Mouse (Mus musculus): ENCODE measurements at regions not wholly inside any gene's neighbourhood (a gene's known extent, or its start where the extent isn't known, plus 50 kb on each side); places are given as distances from the start of the nearest gene placed in this dataset.

- Histone ChIP-seq H3K4me1 (peaks cover 3% of the 10 kb centered on the region; the same call in 1 of the 2 replicates), H3K27ac (no peak overlapping the region), H3K4me3 (no peak overlapping the region), H3K36me3 (replicated peaks) (no peaks in the 10 kb centered on the region), H3K9me3 (peaks cover 11% of the 10 kb centered on the region), H3K27me3 (ENCODE audit: poor library complexity, severe bottlenecking) (no peaks in the 10 kb centered on the region)
- 81% methylated on average over 11 of the region's 11 CpGs for WGBS
- peak; percentile 6 for DNase-seq (ENCODE audit: extremely low spot score, low spot score)
Measured at GRCm38 (mm10) chr1:189079451-189080410, 72.1 kb upstream of the Kctd3 start.

GRCm38 (mm10) chr1:189077861-189078260 lies 70.2 kb upstream of the Kctd3 start:
- Histone ChIP-seq H3K27ac (no peak overlapping the region), H3K9me3 (no peaks in the 10 kb centered on the region), H3K27me3 (ENCODE audit: poor library complexity, severe bottlenecking) (no peaks in the 10 kb centered on the region), H3K4me1 (peaks cover 3% of the 10 kb centered on the region; the same call in 1 of the 2 replicates), H3K4me3 (no peak overlapping the region), H3K36me3 (replicated peaks) (no peaks in the 10 kb centered on the region)
- 89% methylated on average over 5 of the region's 5 CpGs for WGBS
- DNase-seq (ENCODE audit: extremely low spot score, low spot score) = peak; percentile 10

GRCm38 (mm10) chr1:189076276-189076675 lies 68.6 kb upstream of the Kctd3 start:
- no peaks in the 10 kb centered on the region for H3K9me3 ChIP-seq
- H3K27ac ChIP-seq = no peak overlapping the region
- H3K27me3 ChIP-seq (ENCODE audit: poor library complexity, severe bottlenecking) = no peaks in the 10 kb centered on the region
- H3K4me1 ChIP-seq = peaks cover 3% of the 10 kb centered on the region; the same call in 1 of the 2 replicates
- no peak overlapping the region for H3K4me3 ChIP-seq
- H3K36me3 ChIP-seq (replicated peaks) = no peaks in the 10 kb centered on the region
- 86% methylated on average over 4 of the region's 4 CpGs for WGBS
- DNase-seq (ENCODE audit: extremely low spot score, low spot score) = no peak

GRCm38 (mm10) chr1:189075671-189076070 lies 68.0 kb upstream of the Kctd3 start:
- H3K4me1 ChIP-seq = no peaks in the 10 kb centered on the region
- H3K36me3 ChIP-seq (replicated peaks) = no peaks in the 10 kb centered on the region
- no peak overlapping the region for H3K4me3 ChIP-seq
- H3K27ac ChIP-seq = no peak overlapping the region
- 87% methylated on average over 13 of the region's 13 CpGs for WGBS
- H3K27me3 ChIP-seq (ENCODE audit: poor library complexity, severe bottlenecking) = no peaks in the 10 kb centered on the region
- DNase-seq (ENCODE audit: extremely low spot score, low spot score) = peak; percentile 10
- no peaks in the 10 kb centered on the region for H3K9me3 ChIP-seq

GRCm38 (mm10) chr1:189072516-189072915 lies 64.9 kb upstream of the Kctd3 start:
- WGBS = 91% methylated on average over 2 of the region's 2 CpGs
- Histone ChIP-seq H3K9me3 (no peaks in the 10 kb centered on the region), H3K27me3 (ENCODE audit: poor library complexity, severe bottlenecking) (no peaks in the 10 kb centered on the region), H3K4me3 (no peak overlapping the region), H3K4me1 (no peaks in the 10 kb centered on the region), H3K36me3 (replicated peaks) (no peaks in the 10 kb centered on the region), H3K27ac (no peak overlapping the region)
- DNase-seq (ENCODE audit: extremely low spot score, low spot score) = no peak

GRCm38 (mm10) chr1:189068204-189068603 lies 60.6 kb upstream of the Kctd3 start:
- Histone ChIP-seq H3K4me3 (no peak overlapping the region), H3K4me1 (peaks cover under 1% of the 10 kb centered on the region), H3K9me3 (no peaks in the 10 kb centered on the region), H3K27ac (no peak overlapping the region), H3K27me3 (ENCODE audit: poor library complexity, severe bottlenecking) (no peaks in the 10 kb centered on the region), H3K36me3 (replicated peaks) (no peaks in the 10 kb centered on the region)
- WGBS = 78% methylated on average over 3 of the region's 3 CpGs
- no peak for DNase-seq (ENCODE audit: extremely low spot score, low spot score)

- no peak for DNase-seq (ENCODE audit: extremely low spot score, low spot score)
- Histone ChIP-seq H3K4me3 (no peak overlapping the region), H3K27ac (no peak overlapping the region), H3K27me3 (ENCODE audit: poor library complexity, severe bottlenecking) (no peaks in the 10 kb centered on the region), H3K9me3 (no peaks in the 10 kb centered on the region), H3K4me1 (peaks cover 4% of the 10 kb centered on the region), H3K36me3 (replicated peaks) (no peaks in the 10 kb centered on the region)
- 81% methylated on average over 16 of the region's 16 CpGs for WGBS
Measured at GRCm38 (mm10) chr1:189067204-189067960, 59.7 kb upstream of the Kctd3 start.

- no peaks in the 10 kb centered on the region for H3K9me3 ChIP-seq
- no peaks in the 10 kb centered on the region for H3K36me3 ChIP-seq (replicated peaks)
- no peak for DNase-seq (ENCODE audit: extremely low spot score, low spot score)
- peaks cover 4% of the 10 kb centered on the region for H3K4me1 ChIP-seq
- no peak overlapping the region for H3K27ac ChIP-seq
- 59% methylated on average over 7 of the region's 7 CpGs for WGBS
- no peaks in the 10 kb centered on the region for H3K27me3 ChIP-seq (ENCODE audit: poor library complexity, severe bottlenecking)
- no peak overlapping the region for H3K4me3 ChIP-seq
Measured at GRCm38 (mm10) chr1:189066446-189067151, 59.0 kb upstream of the Kctd3 start.

GRCm38 (mm10) chr1:189065152-189065910 lies 57.7 kb upstream of the Kctd3 start:
- Histone ChIP-seq H3K27me3 (ENCODE audit: poor library complexity, severe bottlenecking) (no peaks in the 10 kb centered on the region), H3K4me3 (no peak overlapping the region), H3K36me3 (replicated peaks) (no peaks in the 10 kb centered on the region), H3K27ac (no peak overlapping the region), H3K9me3 (no peaks in the 10 kb centered on the region), H3K4me1 (peaks cover 4% of the 10 kb centered on the region)
- 85% methylated on average over 5 of the region's 5 CpGs for WGBS
- no peak for DNase-seq (ENCODE audit: extremely low spot score, low spot score)

GRCm38 (mm10) chr1:189064629-189065028 lies 57.0 kb upstream of the Kctd3 start:
- H3K36me3 ChIP-seq (replicated peaks) = no peaks in the 10 kb centered on the region
- H3K9me3 ChIP-seq = no peaks in the 10 kb centered on the region
- DNase-seq (ENCODE audit: extremely low spot score, low spot score) = no peak
- no peaks in the 10 kb centered on the region for H3K27me3 ChIP-seq (ENCODE audit: poor library complexity, severe bottlenecking)
- 95% methylated on average over 4 of the region's 4 CpGs for WGBS
- H3K4me1 ChIP-seq = peaks cover 4% of the 10 kb centered on the region
- no peak overlapping the region for H3K4me3 ChIP-seq
- no peak overlapping the region for H3K27ac ChIP-seq

GRCm38 (mm10) chr1:189063699-189064098 lies 56.1 kb upstream of the Kctd3 start:
- Histone ChIP-seq H3K27ac (no peak overlapping the region), H3K36me3 (replicated peaks) (no peaks in the 10 kb centered on the region), H3K4me3 (no peak overlapping the region), H3K4me1 (peaks cover 4% of the 10 kb centered on the region), H3K9me3 (no peaks in the 10 kb centered on the region), H3K27me3 (ENCODE audit: poor library complexity, severe bottlenecking) (no peaks in the 10 kb centered on the region)
- WGBS = 83% methylated on average over 2 of the region's 2 CpGs
- no peak for DNase-seq (ENCODE audit: extremely low spot score, low spot score)

- Histone ChIP-seq H3K4me1 (peaks cover 4% of the 10 kb centered on the region), H3K27me3 (ENCODE audit: poor library complexity, severe bottlenecking) (no peaks in the 10 kb centered on the region), H3K27ac (no peak overlapping the region), H3K4me3 (no peak overlapping the region), H3K9me3 (no peaks in the 10 kb centered on the region), H3K36me3 (replicated peaks) (no peaks in the 10 kb centered on the region)
- no peak for DNase-seq (ENCODE audit: extremely low spot score, low spot score)
- 80% methylated on average over 7 of the region's 7 CpGs for WGBS
Measured at GRCm38 (mm10) chr1:189063209-189063608, 55.6 kb upstream of the Kctd3 start.

Measured in forebrain, embryonic 10.5 days (tissue).